Mouse (Mus musculus): ENCODE data around the gene Stx8. TPM values are rescaled to one million over a fixed set of nuclear protein-coding genes. Genes with fewer than 3 reads are reported as not detected.
A peak's percentile ranks its signal among the peaks of the same experiment; 100 is the strongest.

Gene Stx8
- polyA plus RNA-seq, 1 experiment from 2014 or later: 52.4 TPM

DNA sequence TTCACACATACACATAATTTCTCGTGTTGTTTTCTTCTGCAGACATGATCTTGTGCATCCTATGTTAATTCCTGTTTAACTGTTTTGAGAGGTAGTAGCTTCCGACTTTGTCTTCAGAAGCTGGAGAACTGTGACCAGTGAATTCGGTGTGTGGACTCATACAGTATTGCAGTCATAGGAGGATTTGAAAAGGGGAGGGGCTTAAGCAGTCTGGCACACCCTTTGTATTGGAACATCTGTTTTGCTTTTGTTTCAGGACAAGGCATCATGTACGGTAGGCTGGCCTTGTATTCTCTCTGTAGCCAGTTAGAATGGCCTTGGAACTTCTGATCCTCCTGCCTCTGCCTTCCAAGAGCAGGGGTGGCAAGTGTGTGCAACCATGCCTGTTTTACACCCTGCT is 30.0 kb downstream of the Stx8 start:
- H3K9me3 ChIP-seq (replicated peaks): no peaks in the 10 kb centered on the region
- no peak overlapping the region for H3K4me2 ChIP-seq
- H3K27me3 ChIP-seq: no peaks in the 10 kb centered on the region
- H3K36me3 ChIP-seq: no peaks in the 10 kb centered on the region
- no peak overlapping the region for H3K27ac ChIP-seq
- H3K4me1 ChIP-seq: no peaks in the 10 kb centered on the region
- WGBS: 82% methylated on average over 4 of the region's 4 CpGs
- H3K4me3 ChIP-seq (replicated peaks): no peak overlapping the region
- no peak for ATAC-seq (replicated peaks; ENCODE audit: low FRiP score)
- no peak overlapping the region for H3K9ac ChIP-seq

DNA sequence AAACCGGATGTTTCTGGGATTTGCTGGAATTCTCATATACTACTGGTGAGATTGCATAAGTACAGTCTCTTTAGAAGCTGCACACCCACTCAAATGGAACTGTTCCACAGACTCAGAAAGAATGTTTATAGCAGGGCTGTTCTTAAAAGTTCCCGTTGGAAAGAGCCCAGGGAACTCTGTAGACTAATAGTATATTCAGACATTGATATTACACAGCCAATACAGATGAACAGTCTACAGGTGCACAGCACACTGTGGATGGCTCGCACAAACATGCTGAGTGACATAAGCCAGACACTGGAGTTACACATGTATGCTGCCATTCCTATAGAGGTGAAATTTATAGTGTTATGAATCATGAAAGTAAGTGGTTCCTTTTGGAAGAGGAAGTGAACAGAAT is 32.9 kb downstream of the Stx8 start:
- Histone ChIP-seq H3K9me3 (replicated peaks) (no peaks in the 10 kb centered on the region), H3K4me2 (no peak overlapping the region), H3K9ac (no peak overlapping the region), H3K27me3 (no peaks in the 10 kb centered on the region), H3K27ac (no peak overlapping the region), H3K36me3 (no peaks in the 10 kb centered on the region), H3K4me3 (replicated peaks) (no peak overlapping the region), H3K4me1 (no peaks in the 10 kb centered on the region)
- WGBS: 81% methylated on average over 3 of the region's 3 CpGs
- no peak for ATAC-seq (replicated peaks; ENCODE audit: low FRiP score)

DNA sequence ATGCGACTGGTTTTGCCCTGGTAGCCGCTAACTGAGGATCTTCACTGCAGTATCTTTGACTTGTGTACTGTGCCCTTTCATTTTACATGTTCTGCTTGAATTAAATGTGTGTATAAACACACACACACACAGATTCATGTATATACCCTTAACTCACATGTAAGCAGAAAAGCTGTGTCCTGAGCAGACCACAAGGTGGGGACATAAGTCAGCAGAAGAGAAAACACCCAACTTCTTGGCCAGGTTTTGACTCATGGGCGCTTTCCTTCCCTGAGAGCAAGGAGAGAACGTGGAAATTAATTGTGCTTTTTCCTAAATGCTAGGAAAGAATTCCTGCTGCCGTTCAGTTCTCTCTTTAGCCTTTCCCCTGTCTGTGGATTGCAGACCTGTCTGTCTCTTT is 33.6 kb downstream of the Stx8 start:
- no peak for ATAC-seq (replicated peaks; ENCODE audit: low FRiP score)
- H3K36me3 ChIP-seq: no peaks in the 10 kb centered on the region
- WGBS: 70% methylated on average over 5 of the region's 5 CpGs
- peaks cover 2% of the 10 kb centered on the region; the same call in 1 of the 2 replicates for H3K4me1 ChIP-seq
- no peak overlapping the region for H3K4me3 ChIP-seq (replicated peaks)
- H3K9ac ChIP-seq: no peak overlapping the region
- no peaks in the 10 kb centered on the region for H3K27me3 ChIP-seq
- no peak overlapping the region for H3K4me2 ChIP-seq
- no peak overlapping the region for H3K27ac ChIP-seq
- H3K9me3 ChIP-seq (replicated peaks): no peaks in the 10 kb centered on the region

DNA sequence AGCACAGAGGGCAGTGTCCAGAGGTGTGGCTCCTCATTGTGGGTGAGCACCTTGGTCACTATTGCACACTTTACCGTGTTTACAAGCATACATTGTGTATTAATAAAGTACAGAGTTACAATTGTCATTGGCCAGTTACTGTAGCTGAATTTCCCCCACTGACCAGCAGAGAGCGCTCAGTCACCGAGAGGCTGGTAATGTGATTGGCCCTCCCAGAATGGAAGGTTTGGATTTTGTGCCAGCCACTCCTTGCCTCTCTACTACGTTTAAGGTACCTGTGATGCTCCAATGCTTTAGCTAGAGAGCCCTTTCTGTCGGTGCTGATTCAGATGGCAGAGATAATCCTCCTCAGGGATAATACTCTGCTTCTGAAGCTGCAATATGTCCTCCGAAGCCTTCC is 38.2 kb downstream of the Stx8 start:
- no peak overlapping the region for H3K4me3 ChIP-seq (replicated peaks)
- no peak overlapping the region for H3K27ac ChIP-seq
- no peak overlapping the region for H3K9ac ChIP-seq
- ATAC-seq (replicated peaks; ENCODE audit: low FRiP score): no peak
- no peaks in the 10 kb centered on the region for H3K9me3 ChIP-seq (replicated peaks)
- H3K4me2 ChIP-seq: no peak overlapping the region
- 18% methylated on average over 6 of the region's 6 CpGs for WGBS
- H3K27me3 ChIP-seq: no peaks in the 10 kb centered on the region
- H3K36me3 ChIP-seq: no peaks in the 10 kb centered on the region
- H3K4me1 ChIP-seq: peaks cover 23% of the 10 kb centered on the region

DNA sequence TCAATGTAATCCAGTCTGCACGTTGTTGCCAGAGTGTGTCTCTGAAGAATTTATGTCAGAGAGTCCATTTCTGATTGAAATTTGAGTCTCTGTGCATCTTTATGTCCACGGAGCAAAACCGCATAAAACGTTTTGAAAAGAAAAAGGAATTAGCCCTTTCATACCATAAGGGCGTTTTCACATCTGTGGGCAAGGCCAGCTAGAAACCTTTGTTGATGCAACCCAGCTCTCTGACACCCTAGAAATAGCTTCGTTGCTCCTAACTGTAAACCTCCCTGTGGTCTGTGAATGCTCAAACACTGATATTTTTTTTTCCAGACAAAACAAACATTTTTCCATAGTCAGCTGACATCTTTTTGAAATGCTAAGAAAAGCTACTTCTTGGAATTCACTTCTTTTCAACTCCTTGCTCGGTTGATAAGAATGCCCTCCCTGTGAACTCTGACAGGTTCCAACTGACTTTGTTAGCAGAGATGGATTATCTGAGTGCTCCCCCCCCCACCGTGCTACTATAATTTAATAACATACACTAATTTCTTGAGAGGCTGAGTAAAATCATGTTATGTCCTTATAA is 40.3 kb downstream of the Stx8 start:
- peak overlapping the region; percentile 64 for H3K27ac ChIP-seq
- no peak overlapping the region for H3K4me3 ChIP-seq (replicated peaks)
- ATAC-seq (replicated peaks; ENCODE audit: low FRiP score): no peak
- no peaks in the 10 kb centered on the region for H3K36me3 ChIP-seq
- no peaks in the 10 kb centered on the region for H3K9me3 ChIP-seq (replicated peaks)
- H3K4me1 ChIP-seq: peaks cover 23% of the 10 kb centered on the region
- no peak overlapping the region for H3K4me2 ChIP-seq
- H3K9ac ChIP-seq: no peak overlapping the region
- WGBS: 30% methylated on average over 8 of the region's 8 CpGs
- no peaks in the 10 kb centered on the region for H3K27me3 ChIP-seq

DNA sequence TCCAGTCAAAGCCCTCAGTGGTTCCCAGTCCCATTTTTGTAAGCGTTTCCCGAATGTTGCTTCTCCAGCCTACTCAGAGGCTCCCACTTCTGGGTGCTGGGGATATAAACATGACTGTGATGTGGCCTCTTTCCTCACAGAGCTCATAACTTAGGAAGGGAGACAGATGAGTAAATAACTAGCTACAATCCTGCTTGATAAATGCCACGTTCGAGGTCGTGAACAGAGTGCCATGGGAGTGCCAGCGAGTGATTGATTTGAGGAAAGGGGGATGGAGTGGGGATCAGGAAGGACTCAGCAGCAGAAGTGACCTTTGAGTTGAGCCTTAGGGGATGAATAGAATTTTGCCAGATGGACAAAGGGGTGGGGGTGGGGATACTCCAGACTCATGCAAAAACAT is 41.7 kb downstream of the Stx8 start:
- no peak overlapping the region for H3K4me2 ChIP-seq
- no peaks in the 10 kb centered on the region for H3K9me3 ChIP-seq (replicated peaks)
- no peaks in the 10 kb centered on the region for H3K27me3 ChIP-seq
- peak overlapping the region; percentile 56 for H3K27ac ChIP-seq
- 32% methylated on average over 6 of the region's 6 CpGs for WGBS
- no peak for ATAC-seq (replicated peaks; ENCODE audit: low FRiP score)
- no peaks in the 10 kb centered on the region for H3K36me3 ChIP-seq
- H3K4me3 ChIP-seq (replicated peaks): no peak overlapping the region
- H3K4me1 ChIP-seq: peaks cover 23% of the 10 kb centered on the region
- no peak overlapping the region for H3K9ac ChIP-seq

DNA sequence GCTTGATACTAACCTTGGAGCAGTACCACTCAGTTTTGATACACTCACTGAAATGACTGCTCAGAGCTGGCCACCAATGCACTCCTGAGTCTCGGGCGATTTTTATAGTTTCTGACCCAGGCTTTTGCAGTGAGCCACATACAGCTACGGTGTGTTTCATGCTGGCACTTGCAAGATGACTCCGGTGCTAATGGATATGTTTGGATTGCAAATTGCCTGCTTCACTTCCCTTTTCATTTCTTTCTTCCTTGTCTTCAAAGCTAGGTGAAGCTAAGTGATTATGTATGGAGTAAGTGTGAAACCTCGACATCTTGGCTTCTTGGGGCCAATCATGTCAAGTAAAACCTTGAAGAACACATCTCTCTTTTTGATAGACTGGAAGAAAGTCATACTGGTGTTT is 43.4 kb downstream of the Stx8 start:
- no peak overlapping the region for H3K9ac ChIP-seq
- H3K4me3 ChIP-seq (replicated peaks): no peak overlapping the region
- H3K36me3 ChIP-seq: no peaks in the 10 kb centered on the region
- WGBS: 76% methylated on average over 5 of the region's 5 CpGs
- H3K27me3 ChIP-seq: no peaks in the 10 kb centered on the region
- no peak overlapping the region for H3K27ac ChIP-seq
- H3K9me3 ChIP-seq (replicated peaks): no peaks in the 10 kb centered on the region
- no peak for ATAC-seq (replicated peaks; ENCODE audit: low FRiP score)
- H3K4me2 ChIP-seq: no peak overlapping the region
- H3K4me1 ChIP-seq: peaks cover 21% of the 10 kb centered on the region

DNA sequence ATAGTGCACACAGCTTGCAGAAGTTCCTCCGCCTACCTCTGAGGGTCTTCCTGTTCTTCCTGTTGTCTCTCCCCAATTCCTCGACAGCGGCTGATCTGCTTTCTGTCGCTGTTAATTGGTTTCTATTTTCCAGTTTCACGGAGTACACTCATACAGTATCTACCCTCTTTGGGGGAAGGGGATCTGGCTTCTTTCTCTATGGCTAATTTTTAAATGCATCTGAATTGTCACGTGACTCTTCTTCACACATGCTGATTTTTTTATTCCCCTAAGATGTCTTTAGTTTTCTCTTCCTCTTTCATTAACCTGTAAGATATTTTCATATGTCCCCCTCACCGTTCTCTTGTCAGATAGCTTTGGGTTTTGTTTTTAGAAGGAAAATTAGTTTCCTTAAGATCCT is 46.2 kb downstream of the Stx8 start:
- Histone ChIP-seq H3K9me3 (replicated peaks) (no peaks in the 10 kb centered on the region), H3K4me1 (peaks cover 11% of the 10 kb centered on the region; the same call in 1 of the 2 replicates), H3K27ac (no peak overlapping the region), H3K9ac (no peak overlapping the region), H3K4me2 (no peak overlapping the region), H3K27me3 (no peaks in the 10 kb centered on the region), H3K4me3 (replicated peaks) (no peak overlapping the region), H3K36me3 (no peaks in the 10 kb centered on the region)
- ATAC-seq (replicated peaks; ENCODE audit: low FRiP score): no peak
- 79% methylated on average over 7 of the region's 7 CpGs for WGBS

DNA sequence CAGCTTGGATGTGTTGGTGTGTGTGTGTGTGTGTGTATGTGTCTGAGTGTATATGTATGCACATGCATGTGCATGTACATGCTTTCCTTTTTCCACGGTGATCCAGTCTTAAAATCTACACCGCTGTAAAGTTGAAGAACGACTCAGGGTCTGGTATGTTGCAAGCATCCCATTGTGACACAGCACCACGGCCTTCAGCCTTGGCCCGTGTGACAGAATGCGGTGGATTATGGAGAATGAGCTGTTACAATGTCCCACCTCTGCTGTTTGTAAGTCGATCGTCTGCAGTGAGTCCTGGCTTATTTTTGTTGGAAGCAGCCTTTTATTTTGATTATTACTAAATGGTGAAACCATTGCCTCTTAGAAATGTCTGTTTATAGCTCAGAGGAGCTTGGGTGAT is 52.2 kb downstream of the Stx8 start:
- H3K4me3 ChIP-seq (replicated peaks): no peak overlapping the region
- no peak overlapping the region for H3K9ac ChIP-seq
- H3K27me3 ChIP-seq: no peaks in the 10 kb centered on the region
- peaks cover 18% of the 10 kb centered on the region for H3K4me1 ChIP-seq
- WGBS: 71% methylated on average over 8 of the region's 8 CpGs
- H3K4me2 ChIP-seq: no peak overlapping the region
- H3K9me3 ChIP-seq (replicated peaks): no peaks in the 10 kb centered on the region
- no peak overlapping the region for H3K27ac ChIP-seq
- H3K36me3 ChIP-seq: no peaks in the 10 kb centered on the region
- ATAC-seq (replicated peaks; ENCODE audit: low FRiP score): no peak

DNA sequence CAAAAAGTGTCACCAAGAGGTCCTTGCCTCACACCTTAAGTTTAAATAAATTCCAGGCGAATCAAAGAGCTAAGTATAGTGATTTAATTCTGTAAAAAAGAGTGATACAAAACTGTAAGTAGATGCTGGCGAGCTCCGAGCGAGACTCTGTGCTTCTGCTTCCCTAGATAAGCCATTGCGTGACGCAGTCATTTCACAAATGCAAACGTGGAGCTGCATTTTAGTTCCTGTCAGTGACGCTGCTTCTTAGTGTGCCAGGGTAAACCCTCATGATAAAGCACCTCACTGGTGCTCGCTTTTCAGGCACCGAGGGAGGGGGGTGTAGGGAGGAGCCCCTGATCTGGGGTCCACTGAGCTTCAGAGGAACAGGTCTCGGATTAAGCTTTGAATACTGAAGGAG is 53.2 kb downstream of the Stx8 start:
- WGBS: 66% methylated on average over 11 of the region's 11 CpGs
- no peak for ATAC-seq (replicated peaks; ENCODE audit: low FRiP score)
- Histone ChIP-seq H3K4me2 (no peak overlapping the region), H3K9me3 (replicated peaks) (no peaks in the 10 kb centered on the region), H3K27me3 (no peaks in the 10 kb centered on the region), H3K4me1 (peaks cover 27% of the 10 kb centered on the region), H3K36me3 (no peaks in the 10 kb centered on the region), H3K9ac (no peak overlapping the region), H3K27ac (0 out of 2 replicates have a peak overlapping the region, but pooled peaks have one; percentile 41), H3K4me3 (replicated peaks) (no peak overlapping the region)

DNA sequence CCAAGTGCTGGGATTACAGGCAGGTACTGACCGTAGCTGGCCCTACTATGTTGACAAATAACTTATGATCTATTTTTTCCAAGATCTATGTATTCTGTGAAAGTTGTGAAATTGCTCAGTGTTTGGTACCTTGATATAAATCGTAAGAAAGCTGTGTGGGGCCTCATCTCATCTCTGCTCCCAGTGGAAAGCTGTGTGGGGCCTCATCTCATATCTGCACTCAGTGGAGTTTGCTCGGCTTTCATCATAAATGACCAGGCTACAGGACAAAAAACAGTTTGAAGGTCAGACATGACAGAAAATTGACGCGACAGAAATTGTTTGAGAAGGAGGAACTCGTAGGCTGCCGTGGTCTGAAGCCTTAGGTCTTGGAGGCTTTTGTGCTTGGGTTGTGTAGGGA is 56.0 kb downstream of the Stx8 start:
- WGBS: 91% methylated on average over 7 of the region's 7 CpGs
- Histone ChIP-seq H3K4me1 (peaks cover 24% of the 10 kb centered on the region), H3K9ac (no peak overlapping the region), H3K27ac (no peak overlapping the region), H3K27me3 (no peaks in the 10 kb centered on the region), H3K4me3 (replicated peaks) (no peak overlapping the region), H3K36me3 (no peaks in the 10 kb centered on the region), H3K9me3 (replicated peaks) (no peaks in the 10 kb centered on the region), H3K4me2 (no peak overlapping the region)
- ATAC-seq (replicated peaks; ENCODE audit: low FRiP score): no peak

DNA sequence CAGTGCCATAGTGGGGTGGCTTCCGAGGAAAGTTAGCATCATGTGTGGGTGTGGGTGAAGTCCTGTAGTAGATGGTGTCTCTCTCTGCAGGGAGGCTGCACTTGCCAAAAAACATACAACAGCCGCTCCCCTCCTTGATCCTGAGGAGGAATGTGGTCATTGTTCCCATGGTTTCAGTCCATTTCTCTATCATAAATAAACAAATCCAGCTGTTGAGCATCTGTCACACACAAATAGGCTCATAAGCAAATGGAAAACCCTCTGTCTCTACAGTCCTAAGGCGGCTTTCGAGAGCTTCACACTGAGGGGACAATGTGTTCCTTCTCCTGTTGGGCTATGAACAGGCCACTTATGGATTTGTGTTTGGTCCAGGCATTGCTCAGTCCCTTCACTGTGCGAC is 56.9 kb downstream of the Stx8 start:
- no peak overlapping the region for H3K4me3 ChIP-seq (replicated peaks)
- 59% methylated on average over 5 of the region's 5 CpGs for WGBS

DNA sequence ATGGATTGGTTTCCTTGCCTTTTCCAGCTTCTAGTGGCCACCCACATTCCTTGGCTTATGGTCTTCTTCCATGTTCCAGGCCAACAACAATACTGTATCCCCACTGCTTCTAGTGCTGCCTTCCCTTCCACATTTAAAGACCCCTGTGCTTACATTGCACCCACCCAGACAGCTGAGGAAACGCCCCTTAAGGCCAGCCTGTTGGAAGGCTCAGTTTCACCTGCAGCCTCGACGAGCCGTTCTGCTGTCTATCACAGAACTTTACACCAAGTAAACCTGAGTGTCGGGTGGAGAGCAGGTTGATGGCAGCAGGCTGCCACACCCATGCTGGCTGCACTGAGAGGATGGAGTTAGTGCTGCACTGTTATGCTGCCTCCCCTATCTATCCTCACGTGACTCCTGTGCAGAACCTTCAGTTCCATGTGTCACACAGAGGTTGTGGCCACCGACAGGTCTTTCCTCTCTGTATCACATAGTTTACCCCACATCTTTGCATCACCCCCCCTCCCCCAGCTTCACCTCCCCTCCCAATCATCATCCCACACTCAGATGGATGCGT is 57.9 kb downstream of the Stx8 start:
- no peak overlapping the region for H3K4me2 ChIP-seq
- H3K4me1 ChIP-seq: peaks cover 19% of the 10 kb centered on the region
- H3K27me3 ChIP-seq: no peaks in the 10 kb centered on the region
- ATAC-seq (replicated peaks; ENCODE audit: low FRiP score): no peak
- no peak overlapping the region for H3K4me3 ChIP-seq (replicated peaks)
- H3K9ac ChIP-seq: no peak overlapping the region
- WGBS: 48% methylated on average over 8 of the region's 8 CpGs
- no peaks in the 10 kb centered on the region for H3K9me3 ChIP-seq (replicated peaks)
- 0 out of 2 replicates have a peak overlapping the region, but pooled peaks have one; percentile 30 for H3K27ac ChIP-seq
- H3K36me3 ChIP-seq: no peaks in the 10 kb centered on the region

More for the DNA sequence above, 56.9 kb downstream of the Stx8 start:
- H3K4me2 ChIP-seq: no peak overlapping the region
- no peaks in the 10 kb centered on the region for H3K27me3 ChIP-seq
- H3K27ac ChIP-seq: 0 out of 2 replicates have a peak overlapping the region, but pooled peaks have one; percentile 30
- no peaks in the 10 kb centered on the region for H3K36me3 ChIP-seq
- no peak for ATAC-seq (replicated peaks; ENCODE audit: low FRiP score)
- H3K9me3 ChIP-seq (replicated peaks): no peaks in the 10 kb centered on the region
- H3K9ac ChIP-seq: no peak overlapping the region
- H3K4me1 ChIP-seq: peaks cover 20% of the 10 kb centered on the region

All from kidney, embryonic 15.5 days (tissue).